ENCODE assay signal across 10 mouse cellular contexts in the genomic region with DNA sequence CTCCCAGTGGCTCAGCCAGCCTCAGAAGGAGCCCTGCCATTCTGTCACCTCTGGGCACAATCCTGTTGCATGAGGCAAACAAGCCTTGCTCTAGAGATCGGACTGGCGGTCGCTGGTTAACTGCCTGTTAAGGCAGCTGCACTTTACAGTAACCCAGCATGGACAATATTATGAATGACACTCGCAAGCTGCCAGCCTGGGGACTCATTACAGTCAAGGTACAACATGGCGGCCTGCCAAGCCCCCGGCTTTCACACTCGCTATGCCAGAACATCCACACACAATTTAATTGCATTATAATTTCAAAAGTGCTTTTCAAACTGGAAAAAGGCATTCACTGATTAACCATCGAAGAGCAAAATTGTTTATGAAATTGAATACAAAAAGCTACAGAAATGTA.
DNase-seq lines count a peak whose midpoint lies in the region; ATAC-seq and TF ChIP-seq lines count a peak whose summit lies in the region.
"Had no signal": no experiment of that assay in that cellular context is flagged by ENCODE, and none has a peak within 500 bp of the region (broad histone marks: within the 10 kb centered on the region; RNA-seq: fewer than 3 reads in every experiment).

No protein-coding gene starts in this region.

- 0 out of 2 replicates have a peak overlapping the region, but pooled peaks have one; percentile 45 for H3K27ac ChIP-seq in forebrain, embryonic 14.5 days (ENCODE audit: low read depth, low read length)
- no peak overlapping the region; the same call in 1 of the 2 replicates for H3K27ac ChIP-seq in midbrain, postnatal 0 days (ENCODE audit: low read depth, low read length)
- H3K27ac ChIP-seq: kidney, postnatal 0 days had no signal

- intact Hi-C loops in gastrocnemius, postnatal 14 days (cut with DNase I; ENCODE audit: low total_unique reads), result no loop called here

- peak overlapping the region; percentile 38; the same call in 1 of the 2 replicates for H3K4me2 ChIP-seq in forebrain, embryonic 14.5 days (ENCODE audit: low read length)
- 0 out of 2 replicates have a peak overlapping the region, but pooled peaks have one; percentile 2 for H3K4me2 ChIP-seq in midbrain, postnatal 0 days (ENCODE audit: low read depth, low read length, poor library complexity, severe bottlenecking)

- no peak for TF ChIP-seq CTCF in midbrain, postnatal 0 days (IDR thresholded peaks at IDR 0.05)
- no peak for TF ChIP-seq CTCF in lung, adult 2 months (IDR thresholded peaks at IDR 0.05; ENCODE audit: insufficient read depth, low read length)

- H3K27me3 ChIP-seq in forebrain, embryonic 14.5 days (replicated peaks; ENCODE audit: control insufficient read depth, insufficient read depth, low read length), result no peaks in the 10 kb centered on the region
- no peaks in the 10 kb centered on the region for H3K27me3 ChIP-seq in midbrain, postnatal 0 days (ENCODE audit: insufficient read depth, low read length)

- no peak overlapping the region for H3K9ac ChIP-seq in forebrain, embryonic 14.5 days (ENCODE audit: low read length)
- no peak overlapping the region for H3K9ac ChIP-seq in midbrain, postnatal 0 days (replicated peaks; ENCODE audit: low read length, poor library complexity, severe bottlenecking)
- H3K9ac ChIP-seq: liver, postnatal 0 days had no signal

- H3K9me3 ChIP-seq in forebrain, embryonic 14.5 days (replicated peaks; ENCODE audit: control insufficient read depth, low read length), result no peaks in the 10 kb centered on the region
- H3K9me3 ChIP-seq in midbrain, postnatal 0 days (ENCODE audit: low read length), result no peaks in the 10 kb centered on the region

- H3K4me1 ChIP-seq in forebrain, embryonic 14.5 days (ENCODE audit: control insufficient read depth, insufficient read depth, low read length), result peaks cover 62% of the 10 kb centered on the region
- H3K4me1 ChIP-seq in midbrain, postnatal 0 days (ENCODE audit: insufficient read depth, low read length), result peaks cover 11% of the 10 kb centered on the region; the same call in 1 of the 2 replicates
- no peaks in the 10 kb centered on the region for H3K4me1 ChIP-seq in lung, adult 2 months (ENCODE audit: control insufficient read depth, insufficient read depth, low read length)

- peak; percentile 23 for DNase-seq in gastrocnemius, postnatal 14 days
- no peak for DNase-seq in gastrocnemius, adult 8-10 months (ENCODE audit: low spot score in 2 of 2)
- peak; percentile 55 to 58 for DNase-seq in right cerebral cortex, postnatal 10 days (ENCODE audit: low spot score in 2 of 2)
- no peak for DNase-seq in right cerebral cortex, postnatal 25 days
- peak; percentile 93 for DNase-seq in forebrain, embryonic 14.5 days (ENCODE audit: low spot score)
- peak; percentile 79 for DNase-seq in midbrain, postnatal 0 days (ENCODE audit: low spot score)
- no peak for DNase-seq in lung, adult 2 months
- DNase-seq: liver, postnatal 0 days had no signal

- peak; percentile 81 for ATAC-seq in forebrain, embryonic 14.5 days
- no peak for ATAC-seq in midbrain, postnatal 0 days (ENCODE audit: low FRiP score)
- no peak for ATAC-seq in monocyte, adult 5-6 weeks (replicated peaks; ENCODE audit: insufficient number of reproducible peaks, low FRiP score, low TSS enrichment, poor library complexity, severe bottlenecking)
- ATAC-seq: liver, postnatal 0 days had no signal

- no peak for TF ChIP-seq POLR2A in lung, adult 2 months (IDR thresholded peaks at IDR 0.05; ENCODE audit: borderline replicate concordance, extremely low read depth, low read depth, low read length)

- H3K36me3 ChIP-seq in forebrain, embryonic 14.5 days (ENCODE audit: control insufficient read depth, insufficient read depth, low read length), result no peaks in the 10 kb centered on the region
- no peaks in the 10 kb centered on the region for H3K36me3 ChIP-seq in midbrain, postnatal 0 days (ENCODE audit: insufficient read depth, low read length)

- no peak overlapping the region for H3K4me3 ChIP-seq in forebrain, embryonic 14.5 days (ENCODE audit: low read depth, low read length)
- no peak overlapping the region for H3K4me3 ChIP-seq in midbrain, postnatal 0 days (ENCODE audit: low read depth, low read length)
- H3K4me3 ChIP-seq in lung, adult 2 months (replicated peaks; ENCODE audit: extremely low read depth, low read depth, low read length), result no peak overlapping the region

- 8% methylated on average over 8 of the region's 8 CpGs for WGBS in forebrain, embryonic 14.5 days
- 30% methylated on average over 8 of the region's 8 CpGs for WGBS in midbrain, postnatal 0 days
- WGBS in lung, adult 2 months, result 83% methylated on average over 8 of the region's 8 CpGs

Comparison
In these comparisons a context has a peak if more than half of its experiments do, and no peak if none do; other contexts are left out.
1. DNase-seq: peak in gastrocnemius, postnatal 14 days (single experiment), right cerebral cortex, postnatal 10 days (2 of 2), forebrain, embryonic 14.5 days (single experiment) and midbrain, postnatal 0 days (single experiment); none in gastrocnemius, adult 8-10 months (0 of 2), right cerebral cortex, postnatal 25 days (single experiment) and lung, adult 2 months (single experiment).